Mouse (Mus musculus) gastrocnemius, postnatal 25 days (tissue): Measurements from ENCODE around the gene Maats1. TPM values are rescaled to one million over a fixed set of nuclear protein-coding genes. Genes with fewer than 3 reads are reported as not detected.
"Not testable (repeated sequence)": the region's sequence is repeated elsewhere in the genome, so short reads cannot be mapped to it uniquely, and the experiment has no call there.

Source experiments
- DNase-seq: peaks from one replicate; pipeline ENCODE4 v3.0.0; 2022
- total RNA-seq, 2 experiments: library from RNA; stranded (reverse); gene quantifications; 1 replicate in 1 of 2; 2 replicates in 1 of 2; pipeline ENCODE4 v1.2.3; 2021

Gene Maats1
- total RNA-seq, 2 experiments from 2014 or later = not detected

DNA sequence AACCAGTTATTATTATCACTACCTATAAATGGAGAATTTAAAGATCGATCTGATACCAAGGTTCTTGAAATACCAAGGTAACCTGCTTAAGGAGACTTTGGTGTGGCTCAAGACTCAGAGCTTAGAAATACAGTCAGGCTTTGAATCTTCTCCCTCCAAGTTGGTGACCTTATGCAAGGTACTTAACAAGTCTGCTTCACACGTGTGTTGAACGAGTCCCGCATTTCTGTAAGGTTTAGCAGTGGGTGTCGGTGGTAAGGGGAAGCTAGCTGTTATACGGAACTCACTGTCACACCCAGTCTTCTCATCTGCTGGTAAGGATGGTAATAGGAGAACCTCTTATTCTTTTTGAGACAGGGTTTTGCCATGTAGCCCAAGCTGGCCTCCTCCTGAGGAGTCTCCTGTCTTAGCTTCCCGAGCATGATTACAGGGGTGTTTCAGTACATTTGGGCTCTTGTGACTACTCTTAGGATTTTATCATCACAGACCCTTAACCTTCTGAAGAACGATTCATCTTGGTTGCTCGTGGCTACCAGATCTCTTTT lies 6.3 kb upstream of the Maats1 start:
- no peak for DNase-seq

DNA sequence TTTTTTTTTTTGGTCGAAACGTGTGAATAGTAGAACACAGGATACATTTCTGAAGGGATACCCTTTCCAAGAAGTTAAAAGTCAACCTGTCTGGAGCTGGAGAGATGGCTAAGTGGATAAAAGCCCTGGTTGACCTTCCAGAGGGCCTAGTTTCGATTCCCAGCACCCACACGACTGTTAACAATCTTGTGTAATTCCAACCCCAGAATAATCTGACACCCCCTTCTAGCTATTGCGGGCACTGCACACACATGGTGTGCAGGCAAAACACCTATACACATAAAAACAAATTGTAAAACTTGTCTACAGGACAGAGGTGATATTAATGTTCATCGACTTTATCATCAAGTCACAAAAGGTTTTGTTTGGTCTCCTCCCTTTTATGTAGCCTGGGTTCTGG lies 5.6 kb upstream of the Maats1 start:
- no peak for DNase-seq

DNA sequence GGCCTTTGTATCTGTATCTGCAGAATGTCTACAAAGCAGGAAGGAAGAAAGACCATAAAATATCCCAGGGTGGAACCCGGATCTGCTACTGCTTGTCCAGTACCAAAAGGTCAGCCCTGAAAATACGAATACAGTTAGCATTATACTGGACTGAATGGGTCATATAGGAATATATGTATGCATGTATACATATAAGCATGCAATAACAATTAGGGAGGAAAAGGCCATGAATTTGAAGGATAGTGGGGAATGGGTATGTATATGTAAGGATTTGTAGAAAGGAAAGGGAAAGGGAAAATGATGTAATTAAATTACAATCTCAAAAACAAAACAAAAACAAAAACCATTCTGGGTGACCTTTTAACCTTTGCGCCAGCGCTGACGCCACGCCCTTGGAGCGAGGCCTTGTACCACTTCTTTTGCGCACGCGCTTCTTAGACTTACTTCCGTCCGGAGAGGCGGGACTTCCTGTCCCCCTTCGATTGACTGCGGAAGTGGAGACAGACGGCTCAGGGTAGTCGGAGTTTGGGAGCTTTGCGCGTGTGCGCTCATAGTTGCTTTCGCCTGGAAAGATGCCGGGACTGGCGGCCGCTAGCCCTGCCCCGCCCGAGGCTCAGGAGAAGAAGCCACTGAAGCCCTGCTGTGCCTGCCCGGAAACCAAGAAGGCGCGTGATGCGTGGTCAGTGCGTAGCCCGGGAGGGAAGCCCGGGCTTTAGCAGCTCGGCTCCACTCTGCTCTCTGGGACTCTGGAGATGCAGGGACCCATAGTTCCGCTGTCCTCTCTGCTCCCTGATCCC lies 4.8 kb upstream of the Maats1 start, which contains the start of the genes Cox17 and Gm21987:
TSS of gene Cox17 (plus strand) at position 463 of the 797 bp plus-strand sequence.
TSS of gene Gm21987 (plus strand) at position 512 of the 797 bp plus-strand sequence.
- DNase-seq = peak; percentile 93

DNA sequence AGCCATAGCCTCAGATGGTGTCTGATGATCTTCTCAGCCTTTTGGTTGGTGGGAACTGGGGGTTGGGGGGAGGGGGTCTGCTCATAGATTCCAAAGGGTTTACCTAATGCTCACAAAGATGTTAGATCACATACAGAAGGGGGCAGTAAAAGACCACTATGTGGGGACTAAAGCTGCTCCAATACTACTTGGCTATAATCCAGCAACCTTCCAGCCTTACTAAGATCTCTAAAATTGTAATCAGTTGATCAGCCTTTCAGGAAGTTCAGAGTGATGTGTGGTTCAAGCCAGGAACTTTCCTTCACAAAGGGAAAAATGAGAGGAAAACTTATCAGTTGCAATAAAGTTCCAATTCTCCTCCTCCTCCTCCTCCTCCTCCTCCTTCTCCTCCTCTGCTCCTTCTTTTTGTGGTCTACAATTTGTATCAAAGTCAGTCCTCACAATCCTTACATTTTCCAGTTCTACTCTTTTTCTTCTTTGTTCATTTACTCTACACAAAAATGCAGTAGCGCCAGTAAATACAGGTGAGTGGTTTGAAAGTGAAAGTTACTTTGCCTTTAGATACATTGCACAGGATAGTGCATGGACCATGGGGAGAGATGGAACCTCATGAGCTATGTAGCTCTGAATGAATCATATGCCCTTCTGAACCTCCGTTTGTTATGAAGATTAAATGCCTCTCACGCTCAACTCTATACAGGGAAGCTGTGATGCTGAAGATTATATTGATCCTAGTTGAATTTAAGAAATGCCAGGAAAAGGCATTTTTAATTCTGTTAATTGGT lies 3.2 kb upstream of the Maats1 start:
- DNase-seq = no peak

DNA sequence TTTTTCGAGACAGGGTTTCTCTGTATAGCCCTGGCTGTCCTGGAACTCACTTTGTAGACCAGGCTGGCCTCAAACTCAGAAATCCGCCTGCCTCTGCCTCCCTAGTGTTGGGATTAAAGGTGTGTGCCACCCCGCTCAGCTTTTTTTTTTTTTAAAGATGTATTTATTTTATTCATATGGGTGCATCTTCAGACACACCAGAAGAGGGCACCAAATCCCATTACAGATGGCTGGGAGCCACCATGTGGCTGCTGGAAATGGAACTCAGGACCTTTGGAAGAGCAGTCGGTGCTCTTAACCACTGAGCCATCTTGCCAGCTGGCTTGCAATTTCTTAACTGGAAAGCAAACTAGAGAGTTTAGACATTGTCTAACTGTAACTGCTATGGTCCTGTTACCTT lies 3.9 kb downstream of the Maats1 start:
- DNase-seq = not testable (repeated sequence)

DNA sequence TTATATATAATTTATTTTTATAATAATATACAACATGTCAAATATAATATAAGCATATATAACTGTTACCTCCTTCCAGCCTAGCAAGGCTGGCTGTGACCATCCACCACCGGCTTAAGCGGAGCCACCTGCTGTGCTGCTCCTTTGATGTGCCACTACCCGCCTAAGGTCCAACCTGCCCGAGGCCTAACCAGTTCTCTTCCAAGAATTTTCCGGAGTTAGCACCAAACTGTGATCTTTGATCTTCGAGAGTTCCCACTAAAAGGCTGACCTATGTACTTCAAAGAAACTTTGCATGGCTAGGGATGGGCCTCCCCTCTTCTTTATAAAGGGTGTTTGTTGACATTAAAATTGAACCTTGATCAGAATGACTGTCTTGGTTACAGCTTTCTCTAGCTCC lies 7.5 kb downstream of the Maats1 start:
- no peak for DNase-seq

DNA sequence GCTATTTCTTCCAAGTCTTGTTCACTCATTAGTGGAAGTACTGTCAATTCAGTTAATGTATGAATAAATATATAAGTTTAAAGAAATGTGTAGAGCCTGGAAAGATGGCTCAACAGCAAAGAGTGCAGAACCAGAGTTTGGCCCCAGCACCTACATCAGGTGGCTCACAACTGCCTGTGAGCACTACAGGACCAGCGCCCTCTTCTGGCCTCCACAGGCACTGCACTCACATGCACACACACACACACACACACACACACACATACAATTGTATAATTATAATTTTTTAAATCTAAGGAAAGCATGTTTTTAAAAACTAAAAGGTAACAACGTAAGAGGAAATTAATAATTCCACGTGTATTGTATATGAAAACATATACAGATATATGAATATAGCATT lies 12.6 kb downstream of the Maats1 start:
- no peak for DNase-seq

DNA sequence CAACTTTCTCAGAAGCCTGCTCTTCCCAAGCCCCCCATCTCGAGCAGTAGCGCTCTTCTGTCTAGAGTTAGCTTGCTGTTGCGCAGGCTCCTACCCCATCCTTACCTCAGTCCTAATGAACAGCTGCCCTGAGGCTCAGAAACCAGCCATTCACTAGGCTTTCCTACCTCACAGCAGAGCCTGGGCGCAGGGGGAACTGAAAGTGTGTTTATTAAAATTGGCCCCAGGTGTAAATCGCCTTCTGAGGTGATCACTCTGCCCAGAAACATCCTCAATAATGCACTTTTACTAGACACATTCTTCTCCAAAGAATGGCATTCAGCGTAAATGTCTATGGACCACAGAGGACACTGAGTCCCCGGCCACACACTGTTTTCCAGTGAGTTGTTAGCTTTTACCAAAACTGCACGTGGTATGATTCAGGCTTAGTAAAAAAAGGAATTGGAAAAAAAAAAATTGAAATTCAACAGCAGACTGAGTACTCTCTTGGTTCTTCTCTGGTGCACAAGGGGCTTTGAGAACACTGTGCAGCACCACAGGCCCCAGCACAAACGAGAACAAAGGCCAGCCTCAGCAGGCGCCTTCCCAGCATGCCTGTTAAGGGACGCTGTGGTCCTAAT lies 15.1 kb downstream of the Maats1 start:
- DNase-seq = no peak

DNA sequence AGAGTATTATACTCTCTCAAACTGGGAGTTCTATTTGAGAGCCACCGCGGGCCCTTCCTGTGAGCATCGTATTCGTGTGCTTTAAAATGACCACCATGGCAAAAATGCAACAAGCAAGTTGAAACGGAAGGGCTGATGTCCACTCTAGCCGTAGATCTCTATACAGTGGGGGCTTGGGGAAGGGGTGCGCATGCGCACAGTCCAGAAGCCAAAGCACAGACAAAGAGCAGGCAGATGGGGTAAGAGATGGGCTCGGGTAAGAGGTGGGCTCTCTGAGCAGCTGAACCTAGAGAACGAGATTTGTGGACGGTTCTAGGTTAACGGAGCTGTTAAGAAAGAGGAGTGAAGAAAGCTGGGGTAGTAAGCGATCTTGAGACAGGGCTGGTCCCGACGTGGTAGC lies 17.6 kb downstream of the Maats1 start:
- no peak for DNase-seq

DNA sequence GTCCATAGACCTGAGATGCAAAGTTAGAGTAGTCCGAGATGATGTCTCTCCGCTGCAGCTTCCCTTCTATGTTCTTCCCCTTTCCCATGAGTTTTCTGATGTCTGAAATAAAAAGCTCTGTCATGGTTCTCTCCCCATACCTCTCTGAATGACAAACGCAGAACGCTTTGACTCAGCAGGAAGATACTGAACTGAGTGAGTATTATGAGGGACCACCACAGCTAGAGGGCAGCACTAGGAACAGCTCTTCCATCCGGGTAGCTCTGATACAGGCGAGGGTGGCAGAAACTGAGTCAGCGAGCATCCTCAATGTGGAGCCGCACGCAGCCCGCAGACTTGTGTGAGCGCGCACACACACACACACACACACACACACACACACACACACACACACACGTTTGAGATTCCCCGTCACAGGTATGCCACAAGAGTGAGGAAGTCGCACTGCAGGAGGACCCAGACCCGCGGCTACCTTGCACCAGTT lies 20.4 kb downstream of the Maats1 start:
- no peak for DNase-seq

DNA sequence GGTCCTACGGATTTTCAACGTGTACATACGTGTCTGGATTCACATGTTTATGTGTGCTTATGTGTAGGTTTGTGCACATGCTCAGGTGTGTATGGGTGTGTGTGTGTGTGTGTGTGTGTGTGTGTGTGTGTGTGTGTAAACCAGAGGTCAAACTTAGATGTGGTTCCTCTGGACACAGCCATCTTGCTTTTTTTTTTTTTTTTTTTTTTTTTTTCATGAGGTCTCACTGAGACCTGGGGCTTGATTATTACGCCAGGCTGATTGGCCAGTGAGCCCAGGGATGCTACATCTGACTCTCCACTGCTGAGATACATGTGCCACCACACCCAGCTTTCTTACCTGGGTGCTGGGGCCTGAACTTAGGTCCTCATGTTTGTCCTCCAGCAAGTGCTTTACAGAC lies 22.9 kb downstream of the Maats1 start:
- DNase-seq = no peak

DNA sequence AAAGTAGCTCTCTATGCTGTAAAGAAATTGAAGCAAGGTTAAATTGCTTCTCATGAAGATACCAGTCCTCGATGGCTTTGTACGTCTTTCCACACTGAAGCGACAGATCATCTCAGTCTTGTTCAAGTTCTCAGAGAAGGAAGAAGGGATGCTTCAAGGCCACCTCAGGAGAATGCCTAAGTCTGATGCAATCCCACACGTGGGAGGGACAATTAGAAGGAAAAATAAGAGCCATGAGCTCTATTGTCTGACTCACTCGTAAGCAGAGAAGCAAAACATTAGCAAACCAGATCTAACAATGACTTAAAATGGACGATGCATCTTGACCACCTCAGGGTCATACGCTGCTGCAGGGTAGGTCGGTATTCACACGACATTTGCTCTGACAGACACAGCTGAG lies 23.5 kb downstream of the Maats1 start:
- DNase-seq = no peak

DNA sequence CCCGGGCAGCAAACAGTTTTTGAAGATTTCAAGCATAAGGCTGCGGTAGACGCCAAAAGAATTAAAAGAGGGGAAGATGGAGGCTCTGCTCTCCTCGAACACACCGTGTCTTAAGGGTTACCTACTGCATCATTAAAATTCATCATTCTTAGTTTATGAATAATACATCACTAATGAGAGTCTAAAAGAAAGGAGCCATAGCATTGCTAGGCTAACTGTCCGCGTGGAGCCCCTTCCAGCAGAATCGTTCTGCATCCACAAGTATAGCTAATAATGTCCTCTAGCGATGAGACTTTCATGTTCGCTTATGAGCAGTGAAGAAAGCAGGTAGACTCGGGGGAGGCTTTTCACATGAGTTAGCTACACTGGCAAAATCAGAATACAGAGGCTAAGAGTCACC lies 33.7 kb downstream of the Maats1 start:
- DNase-seq = no peak

DNA sequence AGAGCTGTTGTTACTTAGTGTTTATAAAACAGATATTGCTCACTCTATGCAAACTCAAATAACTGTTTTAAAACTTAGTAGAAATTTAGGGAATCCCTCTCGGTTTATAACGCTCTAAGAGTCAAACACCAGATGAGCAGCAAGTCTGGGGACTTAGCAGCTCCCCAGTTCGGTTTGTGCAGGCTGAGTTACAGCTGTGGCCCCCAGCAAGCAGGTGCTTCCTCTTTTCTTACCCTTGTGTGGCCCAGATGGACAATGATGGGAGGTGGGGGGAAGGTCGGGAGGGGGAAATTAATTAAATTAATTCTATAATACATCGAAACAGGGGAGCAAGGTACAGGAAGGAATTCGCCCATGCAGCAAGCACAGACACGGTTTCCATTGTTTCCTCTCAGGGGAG lies 34.3 kb downstream of the Maats1 start:
- DNase-seq = no peak

DNA sequence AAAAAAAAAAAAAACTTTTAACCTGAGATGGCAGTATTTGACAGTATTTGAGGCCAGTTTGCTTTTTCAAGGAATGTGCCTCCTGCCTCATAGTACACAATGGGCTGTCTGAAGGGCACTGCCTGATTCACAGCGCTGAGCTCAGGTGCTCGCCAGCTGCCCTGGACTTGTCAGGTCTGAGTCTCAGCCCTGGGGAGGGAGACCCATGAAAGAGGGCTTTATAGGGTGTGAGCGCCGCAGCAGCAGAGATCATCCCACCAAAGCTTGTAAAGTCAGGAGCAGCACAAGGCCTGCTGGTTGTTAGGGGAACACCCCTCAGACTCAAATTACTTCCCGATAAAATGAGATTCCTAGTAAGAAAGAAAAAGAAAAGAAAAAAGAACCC lies 34.7 kb downstream of the Maats1 start:
- no peak for DNase-seq

DNA sequence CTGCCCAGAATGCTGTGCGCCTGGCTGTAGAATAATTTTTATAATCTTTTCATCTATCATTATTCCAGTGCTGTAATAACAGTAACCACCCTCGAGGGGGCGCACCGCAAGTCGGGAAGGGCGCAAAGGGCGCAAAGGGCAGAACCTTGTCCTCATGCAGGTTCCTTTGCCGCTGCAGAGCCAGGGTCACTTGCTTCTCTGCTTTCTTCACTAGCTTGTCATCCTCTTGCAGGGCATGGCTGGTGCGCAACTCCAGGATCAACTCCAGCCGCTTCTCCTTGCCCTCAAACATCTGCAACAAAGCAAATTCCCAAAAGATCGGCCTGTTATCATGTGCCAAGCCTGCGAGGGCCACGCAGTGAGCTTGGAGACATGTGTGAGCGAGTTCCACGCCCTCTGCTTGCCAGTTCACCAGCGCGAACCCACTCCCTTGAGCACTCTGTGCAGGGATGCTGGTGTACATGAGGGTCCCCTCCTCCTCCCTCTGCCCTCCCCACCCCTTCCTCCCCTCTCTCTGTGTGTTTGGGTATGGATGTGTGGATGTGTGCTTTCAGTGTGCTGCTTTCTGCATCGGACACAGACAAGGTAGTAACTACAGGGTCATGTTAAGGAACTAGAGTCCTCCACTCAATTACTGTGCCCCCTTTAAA lies 35.2 kb downstream of the Maats1 start:
- DNase-seq = no peak

DNA sequence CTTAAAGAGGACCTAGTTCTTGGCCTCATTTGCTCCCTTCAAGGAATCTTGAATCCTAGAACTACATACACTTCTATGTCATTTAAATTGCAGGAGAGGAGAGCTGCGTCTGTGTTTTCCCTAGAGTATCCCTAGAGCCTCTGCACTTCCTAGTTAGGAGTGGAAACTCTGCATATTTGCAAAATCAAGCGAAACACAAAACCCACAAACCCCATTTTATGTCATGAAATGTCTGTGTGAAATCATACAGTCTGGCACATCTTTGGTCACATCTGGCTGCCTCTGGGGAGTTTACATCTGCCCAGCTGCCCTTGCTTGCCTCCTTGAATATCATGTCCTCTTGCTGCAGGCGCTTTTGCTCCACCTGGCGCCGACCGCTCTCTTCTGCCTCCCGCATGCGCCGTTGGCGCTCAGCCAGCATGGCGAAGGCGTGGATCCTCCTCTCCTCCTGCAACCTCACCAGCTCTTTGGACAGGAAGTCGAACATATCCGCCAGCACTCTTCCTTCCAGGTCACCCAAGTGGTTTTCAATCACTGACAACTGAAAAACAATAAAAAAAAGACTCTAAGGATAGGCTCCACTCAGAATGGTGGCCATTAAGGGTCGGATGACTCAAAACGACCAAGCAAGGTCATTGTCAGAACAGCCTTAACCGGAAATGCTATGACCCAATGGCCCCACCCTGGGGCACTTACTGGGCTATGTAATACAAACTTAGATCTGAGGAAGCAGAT lies 37.3 kb downstream of the Maats1 start:
- DNase-seq = peak; percentile 12

DNA sequence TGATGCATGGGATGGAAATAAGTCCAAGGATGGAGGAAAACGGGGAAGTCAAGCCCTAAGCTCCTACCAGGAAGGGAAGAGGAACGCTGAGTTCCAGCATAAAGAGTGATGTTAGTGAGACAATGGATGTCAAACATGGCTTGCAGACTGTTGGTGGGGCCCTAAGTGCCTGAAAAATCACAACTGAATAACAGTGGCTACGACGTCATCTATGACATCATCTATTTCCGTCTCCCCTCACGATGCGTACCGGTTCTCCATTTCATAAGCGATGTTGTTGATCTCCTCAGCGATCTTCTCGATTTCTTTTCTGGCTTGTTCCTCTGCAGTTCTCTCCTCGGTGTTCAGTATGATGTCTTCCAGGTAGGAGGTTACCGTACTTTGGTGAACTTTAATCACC lies 39.6 kb downstream of the Maats1 start:
- DNase-seq = no peak

DNA sequence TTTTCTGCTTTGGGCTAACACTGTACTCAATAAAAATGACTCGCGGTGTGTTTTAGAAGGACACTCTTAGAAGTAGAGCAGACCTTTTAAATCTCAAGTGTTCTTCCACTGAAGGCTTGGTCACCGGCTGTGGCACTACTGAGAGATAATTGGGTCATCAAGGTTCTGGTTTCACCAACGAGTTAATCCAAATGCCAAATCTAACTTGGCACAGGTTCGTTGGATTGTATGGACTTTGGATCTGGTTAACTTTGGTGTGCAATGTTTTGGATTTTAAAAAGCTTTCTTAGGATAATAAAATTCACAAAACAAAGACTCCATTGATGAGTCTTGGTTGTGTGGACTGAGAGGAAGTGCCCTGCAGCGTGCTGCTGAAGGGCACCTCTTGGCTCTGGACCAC lies 43.5 kb downstream of the Maats1 start:
- DNase-seq = no peak

DNA sequence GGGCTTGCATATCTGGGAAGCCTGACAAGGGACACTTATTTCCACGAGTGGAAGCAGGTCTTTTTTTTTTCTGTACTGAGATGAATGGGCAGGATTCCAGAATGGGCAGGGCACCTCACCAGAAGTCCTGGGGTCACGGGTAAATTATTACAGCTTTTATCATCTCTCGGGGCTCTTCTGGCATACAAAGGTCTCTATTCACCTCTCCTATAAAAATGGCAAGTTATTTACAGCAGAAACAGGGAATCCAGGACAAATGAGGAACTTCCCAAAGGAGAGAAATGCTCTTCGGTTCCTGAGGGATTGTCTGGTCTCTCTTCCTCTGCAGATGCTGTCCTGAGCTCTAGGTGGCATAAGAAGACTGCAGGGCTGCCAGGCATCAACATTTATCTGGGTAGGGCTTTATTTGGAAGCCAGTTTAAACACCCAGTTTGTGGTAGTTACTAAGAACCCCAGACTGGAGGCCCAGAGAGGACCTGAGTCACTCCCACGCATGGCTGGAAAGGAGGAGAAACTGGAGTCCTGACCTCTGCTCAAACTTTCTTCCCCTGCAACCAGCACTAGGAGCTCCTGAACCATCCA lies 46.5 kb downstream of the Maats1 start:
- no peak for DNase-seq
